Mouse (Mus musculus): ENCODE data around the gene Cdv3. TPM values are rescaled to one million over a fixed set of nuclear protein-coding genes. Genes with fewer than 3 reads are reported as not detected.
"Not testable (repeated sequence)": the region's sequence is repeated elsewhere in the genome, so short reads cannot be mapped to it uniquely, and the experiment has no call there.

The Cdv3 gene
- total RNA-seq, 2 experiments from 2014 or later: 105 to 121 TPM

DNA sequence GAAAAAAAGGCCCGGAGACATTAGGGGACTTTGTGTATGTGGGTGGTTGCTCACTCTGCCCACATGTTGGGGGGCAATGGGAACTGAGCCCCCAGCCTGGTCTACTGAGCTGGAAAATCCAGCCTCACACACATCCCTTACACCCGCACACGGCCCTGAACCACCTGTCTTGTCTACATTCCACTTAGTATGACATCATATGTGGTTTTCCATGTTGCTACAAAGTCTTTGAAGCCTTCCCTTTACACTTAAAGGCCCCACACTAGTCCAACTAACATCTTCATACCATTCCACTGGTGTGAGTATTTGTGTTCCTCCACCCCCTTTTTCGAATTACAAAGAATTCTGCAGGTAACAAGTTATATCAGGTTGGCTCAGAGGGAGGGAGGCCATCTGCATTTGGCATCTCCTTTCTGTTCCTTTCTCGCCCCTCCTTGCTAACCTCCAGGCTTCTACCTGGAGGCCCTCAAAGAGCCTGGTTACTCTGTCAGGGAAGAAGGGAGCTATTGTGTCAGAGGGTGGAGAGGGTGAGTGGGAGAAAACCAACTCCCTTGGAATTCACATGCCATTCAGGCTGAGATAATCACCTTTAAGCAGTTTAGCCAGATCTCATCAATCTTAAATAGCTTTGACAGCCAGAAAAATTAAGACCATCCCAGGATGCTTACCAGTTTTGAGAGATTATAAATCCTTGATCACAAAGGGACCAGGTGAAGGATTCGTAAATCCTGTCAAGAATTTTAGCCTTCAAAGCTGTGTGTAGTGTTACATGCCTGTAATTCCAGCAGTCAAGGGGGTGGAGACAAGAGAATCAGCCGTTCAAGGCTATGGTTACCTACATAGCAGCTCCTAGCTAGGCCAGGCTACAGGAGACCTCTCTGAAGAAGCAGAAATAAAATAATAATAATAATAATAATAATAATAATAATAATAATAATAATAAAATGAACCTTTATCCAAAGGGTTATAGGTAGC is 11.0 kb upstream of the Cdv3 start:
- intact Hi-C loops (cut with DNase I; ENCODE audit: low total_unique reads): no loop called here
- no peak for DNase-seq

DNA sequence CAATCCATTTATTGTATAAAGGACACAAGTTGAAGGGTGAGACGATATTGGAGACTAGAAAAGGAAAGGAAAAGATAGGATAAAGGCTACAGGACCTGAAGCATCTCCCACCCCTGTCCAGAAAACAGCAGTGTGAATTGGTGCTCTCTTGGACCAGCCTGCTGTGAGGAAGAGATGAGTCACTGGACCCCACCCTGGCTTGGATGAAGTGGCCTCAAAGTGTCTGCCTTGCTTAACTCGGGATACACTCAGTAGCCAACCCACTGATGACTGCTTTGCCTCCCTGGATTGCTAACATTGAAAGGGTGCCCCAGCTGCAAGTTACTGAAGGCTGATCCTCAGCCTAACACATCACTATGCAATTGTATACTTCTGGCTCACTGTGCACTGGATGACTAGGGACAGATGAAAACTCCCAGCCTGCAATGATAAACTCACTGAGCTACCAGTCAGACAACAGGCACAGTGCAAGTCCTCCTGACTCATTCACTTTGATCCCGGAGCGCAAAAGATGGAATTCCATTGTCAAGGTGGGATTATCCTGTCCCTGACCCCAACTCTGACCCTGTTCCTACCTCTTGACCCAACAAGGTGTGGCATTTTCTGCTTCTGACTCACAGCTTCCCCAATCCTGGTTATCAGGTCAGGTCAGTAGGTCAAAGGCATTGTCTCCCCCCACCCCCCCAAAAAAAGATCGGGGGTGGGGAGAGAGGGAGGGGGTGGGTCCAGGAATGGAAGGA is 6.8 kb upstream of the Cdv3 start:
- intact Hi-C loops (cut with DNase I; ENCODE audit: low total_unique reads): no loop called here

GRCm38 (mm10) chr9:103369951-103370350 is 4.3 kb upstream of the Cdv3 start:
- intact Hi-C loops (cut with DNase I; ENCODE audit: low total_unique reads): no loop called here
- no peak for DNase-seq

More for the DNA sequence above, 6.8 kb upstream of the Cdv3 start:
- peak; percentile 28 for DNase-seq

GRCm38 (mm10) chr9:103366356-103366755 is 716 bp upstream of the Cdv3 start:
- no peak for DNase-seq
- intact Hi-C loops (cut with DNase I; ENCODE audit: low total_unique reads): no loop called here

- intact Hi-C loops (cut with DNase I; ENCODE audit: low total_unique reads): no loop called here
- peak; percentile 69 for DNase-seq
Measured at GRCm38 (mm10) chr9:103364601-103365289, 895 bp downstream of the Cdv3 start.

DNA sequence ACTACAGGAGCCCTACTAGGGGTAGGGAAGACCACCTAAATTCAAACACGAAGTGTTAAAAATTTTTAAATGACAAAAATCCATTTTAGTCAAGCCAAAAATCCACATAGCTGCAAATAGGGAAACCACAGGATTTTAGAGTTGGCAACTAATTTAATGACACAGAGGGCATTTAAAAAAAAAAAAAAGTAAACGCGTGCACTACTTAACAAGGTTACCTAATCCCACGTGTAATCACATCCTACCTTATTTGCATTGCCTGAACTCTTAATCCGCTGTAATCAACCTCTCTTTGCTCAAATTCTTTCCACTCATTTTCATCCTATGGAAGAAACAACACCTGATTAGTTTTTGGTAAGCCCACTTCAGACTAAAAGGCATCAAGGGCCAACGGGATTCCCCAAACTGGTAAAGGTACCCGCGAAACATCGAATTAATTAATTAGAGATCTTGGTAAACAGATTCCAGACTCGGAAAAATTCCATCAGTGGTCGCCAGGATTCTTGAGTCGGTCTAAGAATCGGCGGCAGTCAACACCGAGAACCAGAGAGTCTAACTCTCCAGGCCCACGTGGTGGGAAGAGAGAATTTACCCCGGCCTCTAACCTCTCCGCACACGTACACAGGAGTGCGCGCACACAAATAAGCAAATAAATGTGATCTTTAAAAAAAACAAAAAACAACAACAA is 1.8 kb downstream of the Cdv3 start:
- DNase-seq: no peak
- intact Hi-C loops (cut with DNase I; ENCODE audit: low total_unique reads): no loop called here

DNA sequence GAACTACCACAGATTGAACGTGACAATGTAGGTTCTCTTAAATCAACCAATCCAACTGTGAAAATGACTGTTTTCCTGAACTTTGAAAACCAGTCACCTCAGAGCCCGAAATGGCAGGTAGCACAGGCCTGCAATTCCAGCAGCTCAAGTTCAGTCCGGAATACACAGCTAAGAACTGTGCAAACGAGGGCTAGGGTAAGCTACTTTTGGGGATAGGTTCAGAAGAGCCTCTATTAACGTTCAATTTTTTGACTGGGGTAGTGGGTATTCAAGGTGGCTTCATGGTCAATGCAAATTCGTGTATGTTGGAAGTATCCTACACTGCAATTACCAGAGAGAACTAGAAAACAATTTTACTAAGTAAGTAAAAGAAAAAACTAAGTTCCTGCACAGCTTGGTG is 2.6 kb downstream of the Cdv3 start:
- no peak for DNase-seq
- intact Hi-C loops (cut with DNase I; ENCODE audit: low total_unique reads): no loop called here

- DNase-seq: no peak
- intact Hi-C loops (cut with DNase I; ENCODE audit: low total_unique reads): no loop called here
Measured at GRCm38 (mm10) chr9:103360642-103361041, 5.0 kb downstream of the Cdv3 start.

DNA sequence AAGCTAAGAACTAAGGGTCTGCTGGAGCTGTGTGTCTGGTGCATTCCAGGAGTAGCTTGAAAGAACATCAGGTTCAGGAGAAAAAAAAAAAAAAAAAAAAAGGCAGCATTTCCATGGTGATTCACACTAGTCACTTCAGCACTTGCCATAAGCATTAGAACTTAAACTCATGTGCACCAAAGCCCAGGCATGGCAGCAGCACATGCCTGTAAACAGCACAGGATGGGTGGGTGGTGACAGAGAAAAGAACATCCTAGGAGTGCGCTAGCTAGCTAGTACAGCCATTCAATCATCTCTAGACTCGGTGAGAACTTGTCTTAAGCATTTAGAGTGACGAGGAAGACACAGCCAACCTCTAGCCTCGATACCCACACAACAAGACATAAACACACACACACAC is 7.1 kb downstream of the Cdv3 start:
- intact Hi-C loops (cut with DNase I; ENCODE audit: low total_unique reads): no loop called here
- no peak for DNase-seq

DNA sequence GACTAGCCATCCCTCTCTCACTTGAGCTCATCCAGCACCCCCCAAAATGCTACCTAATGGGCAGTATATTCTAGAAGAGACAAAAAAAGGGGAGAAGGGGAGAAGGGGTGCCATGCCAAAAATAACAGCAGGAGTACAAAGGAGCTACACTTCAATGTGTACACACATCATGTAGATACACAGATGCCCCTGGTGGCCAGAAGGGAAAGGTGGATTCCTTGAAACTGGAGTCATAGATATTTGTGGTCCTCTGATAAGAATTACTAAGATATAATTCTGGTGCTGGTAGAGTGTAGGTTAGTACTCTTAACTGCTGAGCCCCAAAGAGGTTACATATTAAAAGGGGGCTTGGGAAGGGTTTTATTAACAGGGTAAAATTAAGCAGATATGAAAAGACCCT is 7.7 kb downstream of the Cdv3 start:
- intact Hi-C loops (cut with DNase I; ENCODE audit: low total_unique reads): no loop called here
- DNase-seq: no peak

- intact Hi-C loops (cut with DNase I; ENCODE audit: low total_unique reads); DNase-seq: not testable (repeated sequence)
Measured at GRCm38 (mm10) chr9:103353500-103354260, 12.0 kb downstream of the Cdv3 start.

GRCm38 (mm10) chr9:103348791-103349190 is 16.8 kb downstream of the Cdv3 start:
- intact Hi-C loops (cut with DNase I; ENCODE audit: low total_unique reads): no loop called here
- no peak for DNase-seq

- intact Hi-C loops (cut with DNase I; ENCODE audit: low total_unique reads): no loop called here
- DNase-seq: no peak
Measured at GRCm38 (mm10) chr9:103347996-103348490, 17.6 kb downstream of the Cdv3 start.

GRCm38 (mm10) chr9:103347045-103347444 is 18.6 kb downstream of the Cdv3 start:
- intact Hi-C loops (cut with DNase I; ENCODE audit: low total_unique reads): no loop called here
- DNase-seq: no peak

DNA sequence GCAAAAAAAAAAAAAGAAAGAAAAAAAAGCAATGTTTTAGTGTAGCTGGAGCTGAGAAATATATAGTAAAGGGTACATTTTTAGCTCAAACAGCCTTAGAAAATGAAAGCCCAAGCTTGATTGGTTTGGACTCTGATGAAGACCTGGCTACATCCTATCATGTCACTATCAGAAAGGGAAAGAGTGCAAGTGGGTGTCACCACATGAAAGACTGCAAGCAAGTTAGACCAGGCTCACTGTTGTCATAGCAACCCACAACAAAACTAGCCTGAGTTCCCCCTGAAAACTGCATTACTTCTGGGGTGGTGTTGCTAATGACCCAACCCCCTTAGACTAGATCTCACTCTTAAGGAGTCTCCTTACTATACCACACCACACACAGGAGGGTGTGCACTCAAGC is 28.7 kb downstream of the Cdv3 start:
- intact Hi-C loops (cut with DNase I; ENCODE audit: low total_unique reads): no loop called here

DNA sequence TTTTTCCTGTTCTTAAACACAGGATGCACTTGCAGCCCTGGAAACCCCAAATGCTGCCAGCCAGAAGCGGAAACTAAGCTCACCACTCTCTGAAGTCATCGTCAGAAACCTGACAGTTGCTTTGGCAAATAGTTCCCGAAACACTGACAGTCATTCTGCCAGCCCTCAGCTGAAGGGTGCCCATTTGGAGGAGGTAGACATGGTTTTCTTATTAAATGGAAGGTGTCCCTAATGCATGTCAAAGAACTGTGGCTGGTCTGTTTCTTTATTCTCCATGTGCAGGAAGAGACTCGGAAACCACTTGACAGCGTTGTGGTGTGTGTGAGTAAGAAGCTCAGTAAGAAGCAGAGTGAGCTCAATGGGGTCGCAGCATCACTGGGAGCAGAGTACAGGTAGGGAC is 33.0 kb downstream of the Cdv3 start:
- intact Hi-C loops (cut with DNase I; ENCODE audit: low total_unique reads): no loop called here
- no peak for DNase-seq

More for the DNA sequence above, 28.7 kb downstream of the Cdv3 start:
- no peak for DNase-seq

GRCm38 (mm10) chr9:103326449-103326848 is 39.2 kb downstream of the Cdv3 start:
- intact Hi-C loops (cut with DNase I; ENCODE audit: low total_unique reads): no loop called here
- no peak for DNase-seq

GRCm38 (mm10) chr9:103324678-103325077 is 41.0 kb downstream of the Cdv3 start:
- intact Hi-C loops (cut with DNase I; ENCODE audit: low total_unique reads): no loop called here
- no peak for DNase-seq

DNA sequence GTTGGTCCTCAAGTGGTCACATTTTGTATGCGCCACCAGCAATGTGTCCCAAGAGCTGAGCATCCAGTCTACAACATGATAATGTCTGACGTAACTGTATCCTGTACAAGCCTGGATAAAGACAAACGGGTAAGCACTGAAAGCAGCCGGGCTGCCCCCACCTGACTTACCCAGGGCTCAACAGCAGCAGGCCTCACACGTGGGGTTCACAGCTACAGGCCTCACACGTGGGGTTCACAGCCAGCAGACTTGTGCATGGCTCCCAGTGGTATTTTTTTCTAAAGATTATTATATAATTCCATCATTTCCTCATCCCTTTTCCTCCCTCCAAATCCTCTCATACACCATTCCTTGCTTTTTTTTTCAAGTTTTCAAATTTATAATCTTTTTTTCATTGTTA is 55.8 kb downstream of the Cdv3 start:
- DNase-seq: peak; percentile 16
- intact Hi-C loops (cut with DNase I; ENCODE audit: low total_unique reads): no loop called here
